Mouse (Mus musculus) heart, embryonic 11.5 days (tissue): ENCODE measurements at regions not wholly inside any gene's neighbourhood (a gene's known extent, or its start where the extent isn't known, plus 50 kb on each side); places are given as distances from the start of the nearest gene placed in this dataset.

ENCODE experiments used
- ATAC-seq: fragments of 200-750 bp; cut with Nextera tagmentation; replicated peaks from 2 replicates; pipeline ENCODE4 v1.8.0; 2017; ENCODE audit warnings: moderate library complexity; ENCODE audit not compliant: insufficient number of reproducible peaks, low FRiP score, low TSS enrichment
- H3K27ac ChIP-seq: fragments of 300-500 bp; sonication (generic); 2 replicates; pipeline ENCODE4 v1.5.1; 2014; ENCODE audit warnings: mild to moderate bottlenecking, low read depth, low read length
- H3K27me3 ChIP-seq: fragments of 300-500 bp; sonication (generic); 2 replicates; pipeline ENCODE4 v1.6.1; 2014; ENCODE audit warnings: mild to moderate bottlenecking, low read length, mixed read lengths; ENCODE audit not compliant: control insufficient read depth, insufficient read depth
- H3K36me3 ChIP-seq: fragments of 300-500 bp; sonication (generic); 2 replicates; pipeline ENCODE4 v1.6.1; 2014; ENCODE audit warnings: mild to moderate bottlenecking, low read length, moderate library complexity, mixed read lengths; ENCODE audit not compliant: control insufficient read depth, insufficient read depth
- H3K4me1 ChIP-seq: fragments of 300-500 bp; sonication (generic); 2 replicates; pipeline ENCODE4 v1.6.1; 2014; ENCODE audit warnings: low read length; ENCODE audit not compliant: control insufficient read depth, insufficient read depth
- H3K4me2 ChIP-seq: fragments of 300-500 bp; sonication (generic); 2 replicates; pipeline ENCODE4 v1.6.1; 2014; ENCODE audit warnings: mild to moderate bottlenecking, moderate library complexity
- H3K4me3 ChIP-seq: fragments of 300-500 bp; sonication (generic); 2 replicates; pipeline ENCODE4 v1.5.1; 2014; ENCODE audit warnings: low read depth, low read length
- H3K9ac ChIP-seq: fragments of 300-500 bp; sonication (generic); 2 replicates; pipeline ENCODE4 v1.6.1; 2014; ENCODE audit warnings: mild to moderate bottlenecking, low read depth, low read length, moderate library complexity
- H3K9me3 ChIP-seq: fragments of 300-500 bp; sonication (generic); replicated peaks from 2 replicates; pipeline ENCODE4 v1.6.1; 2016; ENCODE audit warnings: low read length; ENCODE audit not compliant: control insufficient read depth
- WGBS: fragments of 180-500 bp; shearing (Covaris S2); extraction: QIAGEN DNeasy Blood & Tissue Kit; methylation state at CpG from one replicate; pipeline ENCODE4 v1.1.7; 2014; ENCODE audit not compliant: insufficient replicate concordance; 5-methylcytosine and 5-hydroxymethylcytosine counted together

DNA sequence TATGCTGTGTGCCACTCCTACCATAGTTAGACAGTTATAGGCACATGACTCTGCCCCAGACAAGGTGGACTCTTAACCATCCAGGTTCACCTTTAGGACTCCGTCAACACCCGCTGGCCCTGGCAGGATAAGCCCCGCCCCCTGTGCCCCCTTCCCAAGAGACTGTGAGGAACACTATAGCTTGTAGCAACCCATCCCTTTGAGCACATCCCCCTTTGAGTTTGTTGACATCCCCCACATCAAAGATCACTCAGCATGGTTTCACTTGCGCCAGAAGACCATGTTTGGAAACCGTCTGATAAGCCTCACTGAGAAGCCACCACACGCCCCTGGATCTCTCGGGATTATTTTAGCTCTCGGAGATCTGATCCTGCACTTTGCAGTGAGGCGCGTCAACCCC, 216.5 kb upstream of the Runx1 start:
- H3K9ac ChIP-seq, result no peak overlapping the region
- no peak overlapping the region for H3K4me2 ChIP-seq
- 30% methylated on average over 10 of the region's 10 CpGs for WGBS
- H3K4me1 ChIP-seq, result peaks cover 7% of the 10 kb centered on the region; the same call in 1 of the 2 replicates
- H3K27ac ChIP-seq, result no peak overlapping the region
- no peaks in the 10 kb centered on the region for H3K36me3 ChIP-seq
- peaks cover 17% of the 10 kb centered on the region for H3K27me3 ChIP-seq
- no peak for ATAC-seq
- no peaks in the 10 kb centered on the region for H3K9me3 ChIP-seq
- H3K4me3 ChIP-seq, result no peak overlapping the region

- Histone ChIP-seq H3K4me1 (peaks cover 7% of the 10 kb centered on the region; the same call in 1 of the 2 replicates), H3K9me3 (no peaks in the 10 kb centered on the region), H3K4me2 (no peak overlapping the region), H3K36me3 (no peaks in the 10 kb centered on the region), H3K27me3 (peaks cover 17% of the 10 kb centered on the region), H3K4me3 (no peak overlapping the region), H3K9ac (no peak overlapping the region), H3K27ac (no peak overlapping the region)
- WGBS, result 81% methylated on average over 3 of the region's 3 CpGs
- ATAC-seq, result no peak
Measured at GRCm38 (mm10) chr16:93041887-93042286, 215.9 kb upstream of the Runx1 start.

- H3K27me3 ChIP-seq, result peaks cover 17% of the 10 kb centered on the region
Measured at GRCm38 (mm10) chr16:93041399-93041798, 215.4 kb upstream of the Runx1 start.

DNA sequence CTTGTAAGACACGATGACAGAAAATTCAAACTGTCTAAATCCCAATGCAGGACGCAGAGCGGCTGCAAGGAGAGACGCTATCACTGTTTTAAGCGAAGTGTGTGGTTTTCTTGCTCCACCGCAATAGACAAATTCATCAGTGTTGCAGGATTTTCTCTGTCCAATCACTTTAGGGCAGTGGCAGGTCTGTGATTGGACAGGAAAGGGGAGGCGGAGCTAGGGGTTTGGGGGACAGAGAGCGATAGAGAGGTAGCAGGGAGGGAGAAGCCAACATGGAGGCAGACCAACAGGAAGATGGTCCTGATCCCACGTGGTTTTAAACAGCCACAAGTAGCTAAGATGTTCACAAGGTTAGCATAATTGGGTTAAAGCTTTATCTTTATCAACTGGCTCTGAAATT, 209.7 kb upstream of the Runx1 start:
- Histone ChIP-seq H3K4me2 (no peak overlapping the region), H3K4me1 (no peaks in the 10 kb centered on the region), H3K36me3 (no peaks in the 10 kb centered on the region), H3K27ac (no peak overlapping the region), H3K27me3 (0 out of 2 replicates have a peak, but pooled peaks cover 8% of the 10 kb centered on the region), H3K4me3 (no peak overlapping the region), H3K9me3 (no peaks in the 10 kb centered on the region), H3K9ac (no peak overlapping the region)
- WGBS, result 83% methylated on average over 9 of the region's 9 CpGs
- ATAC-seq, result no peak

More at GRCm38 (mm10) chr16:93041399-93041798, 215.4 kb upstream of the Runx1 start:
- no peak overlapping the region for H3K4me3 ChIP-seq
- H3K9ac ChIP-seq, result no peak overlapping the region
- no peaks in the 10 kb centered on the region for H3K36me3 ChIP-seq
- H3K4me1 ChIP-seq, result peaks cover 7% of the 10 kb centered on the region; the same call in 1 of the 2 replicates
- H3K27ac ChIP-seq, result no peak overlapping the region
- H3K9me3 ChIP-seq, result no peaks in the 10 kb centered on the region
- no peak overlapping the region for H3K4me2 ChIP-seq
- no peak for ATAC-seq

DNA sequence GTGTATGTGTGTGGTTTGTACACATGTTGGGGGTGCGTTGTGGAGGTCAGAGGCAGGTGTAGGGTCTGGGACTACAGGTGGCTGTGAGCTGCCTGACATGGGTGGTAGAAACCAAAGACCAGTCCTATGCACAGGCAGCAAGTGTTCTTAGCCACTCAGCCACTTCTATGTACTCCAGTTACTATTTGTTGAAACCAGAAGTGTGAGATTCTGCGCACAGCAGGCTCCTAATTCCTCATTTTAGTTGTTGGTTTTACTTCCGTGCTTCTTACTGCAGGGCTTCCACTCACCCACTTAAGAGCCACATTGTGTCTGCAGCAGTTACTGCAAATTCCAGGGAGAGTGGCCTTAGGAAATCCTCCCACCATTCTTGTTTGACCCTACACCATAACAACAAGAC, 208.0 kb upstream of the Runx1 start:
- H3K4me2 ChIP-seq, result no peak overlapping the region
- H3K9ac ChIP-seq, result no peak overlapping the region
- no peaks in the 10 kb centered on the region for H3K4me1 ChIP-seq
- WGBS, result 74% methylated on average over 3 of the region's 3 CpGs
- no peaks in the 10 kb centered on the region for H3K36me3 ChIP-seq
- H3K27ac ChIP-seq, result no peak overlapping the region
- H3K9me3 ChIP-seq, result no peaks in the 10 kb centered on the region
- H3K4me3 ChIP-seq, result no peak overlapping the region
- H3K27me3 ChIP-seq, result 0 out of 2 replicates have a peak, but pooled peaks cover 8% of the 10 kb centered on the region
- ATAC-seq, result no peak

GRCm38 (mm10) chr16:93031624-93032023, 205.7 kb upstream of the Runx1 start:
- H3K27me3 ChIP-seq, result 0 out of 2 replicates have a peak, but pooled peaks cover 8% of the 10 kb centered on the region
- WGBS, result 78% methylated on average over 5 of the region's 5 CpGs
- no peak for ATAC-seq
- H3K4me2 ChIP-seq, result no peak overlapping the region
- H3K9me3 ChIP-seq, result no peaks in the 10 kb centered on the region
- H3K9ac ChIP-seq, result no peak overlapping the region
- no peaks in the 10 kb centered on the region for H3K36me3 ChIP-seq
- no peak overlapping the region for H3K27ac ChIP-seq
- no peaks in the 10 kb centered on the region for H3K4me1 ChIP-seq
- H3K4me3 ChIP-seq, result no peak overlapping the region

- Histone ChIP-seq H3K36me3 (no peaks in the 10 kb centered on the region), H3K27me3 (0 out of 2 replicates have a peak, but pooled peaks cover 6% of the 10 kb centered on the region), H3K4me2 (no peak overlapping the region), H3K9ac (no peak overlapping the region), H3K9me3 (no peaks in the 10 kb centered on the region), H3K4me1 (no peaks in the 10 kb centered on the region), H3K4me3 (no peak overlapping the region), H3K27ac (no peak overlapping the region)
- WGBS, result 79% methylated on average over 7 of the region's 7 CpGs
- ATAC-seq, result no peak
Measured at GRCm38 (mm10) chr16:93028640-93029039, 202.7 kb upstream of the Runx1 start.

GRCm38 (mm10) chr16:93028016-93028415, 202.1 kb upstream of the Runx1 start:
- no peaks in the 10 kb centered on the region for H3K36me3 ChIP-seq
- no peaks in the 10 kb centered on the region for H3K9me3 ChIP-seq
- 0 out of 2 replicates have a peak, but pooled peaks cover 2% of the 10 kb centered on the region for H3K27me3 ChIP-seq
- H3K4me2 ChIP-seq, result no peak overlapping the region
- no peaks in the 10 kb centered on the region for H3K4me1 ChIP-seq
- no peak overlapping the region for H3K4me3 ChIP-seq
- WGBS, result 80% methylated on average over 7 of the region's 7 CpGs
- H3K9ac ChIP-seq, result no peak overlapping the region
- no peak for ATAC-seq
- no peak overlapping the region for H3K27ac ChIP-seq

DNA sequence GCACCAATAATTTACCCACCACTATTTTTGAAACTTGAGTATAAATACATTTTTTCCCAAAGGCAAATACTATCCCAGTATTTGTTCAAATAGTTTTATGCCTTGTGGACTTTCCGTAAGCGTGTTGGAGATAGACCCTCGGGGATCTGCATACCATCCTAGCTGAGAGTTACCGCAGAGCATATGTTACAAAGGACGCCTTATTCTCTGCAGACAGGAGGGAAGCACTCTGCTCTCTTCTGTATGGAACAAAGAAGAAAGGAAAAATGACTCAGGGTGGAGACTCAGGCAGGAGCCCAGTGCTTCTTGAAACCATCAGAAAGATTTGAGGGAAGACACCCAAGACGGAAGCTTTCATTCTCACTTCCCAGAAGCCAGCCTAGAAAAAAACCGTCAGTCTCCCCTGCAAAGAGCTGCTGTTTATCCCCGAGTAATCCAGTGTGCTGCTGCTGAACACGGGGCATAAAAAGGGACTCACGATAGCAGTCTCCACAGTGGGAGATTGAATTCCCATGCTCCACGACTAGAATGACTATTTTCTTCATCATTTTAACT, 200.2 kb upstream of the Runx1 start:
- Histone ChIP-seq H3K4me2 (no peak overlapping the region), H3K36me3 (no peaks in the 10 kb centered on the region), H3K27ac (no peak overlapping the region), H3K27me3 (peaks cover 9% of the 10 kb centered on the region), H3K4me3 (no peak overlapping the region), H3K9ac (no peak overlapping the region), H3K9me3 (no peaks in the 10 kb centered on the region), H3K4me1 (no peaks in the 10 kb centered on the region)
- WGBS, result 57% methylated on average over 11 of the region's 11 CpGs
- ATAC-seq, result no peak
